In the genomic region with DNA sequence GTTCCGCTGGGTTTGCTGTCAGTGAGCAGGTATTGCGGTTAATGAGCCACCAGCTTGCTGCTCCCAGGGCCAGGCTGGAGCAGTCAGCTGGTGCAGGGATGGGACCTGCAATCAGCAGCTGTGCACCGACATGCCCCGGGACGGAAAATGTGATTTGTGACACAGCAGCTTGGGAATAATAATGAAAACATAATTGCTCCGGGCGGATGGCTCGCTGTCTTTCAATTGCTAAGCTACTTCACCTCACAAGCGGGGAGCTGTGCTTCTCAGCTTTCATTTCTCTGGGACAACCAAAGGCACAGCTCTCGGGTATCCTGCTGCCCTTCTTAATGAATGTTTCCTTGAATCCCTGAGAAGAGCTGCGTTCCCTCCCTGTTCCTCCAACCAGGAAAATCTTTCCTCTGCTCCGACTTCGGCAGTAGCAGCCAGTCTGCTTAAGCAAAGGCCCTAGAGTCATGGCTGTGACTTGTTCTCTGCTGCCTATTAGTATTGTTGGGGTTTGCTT, we compare ENCODE assay signal across 8 mouse cellular contexts.
DNase-seq lines count a peak whose midpoint lies in the region; ATAC-seq lines count a peak whose summit lies in the region.

No protein-coding gene starts in this region.

- H3K4me2 ChIP-seq in forebrain, embryonic 12.5 days, result peak overlapping the region; percentile 65
- peak overlapping the region; percentile 66 for H3K4me2 ChIP-seq in lung, embryonic 15.5 days

- H3K4me3 ChIP-seq in forebrain, embryonic 12.5 days (replicated peaks), result peak overlapping the region; percentile 40
- H3K4me3 ChIP-seq in hindbrain, embryonic 10.5 days, result peak overlapping the region; percentile 48
- peak overlapping the region; percentile 41 for H3K4me3 ChIP-seq in lung, embryonic 15.5 days

- ATAC-seq in forebrain, embryonic 12.5 days (ENCODE audit: low FRiP score), result peak; percentile 88
- no peak for ATAC-seq in lung, embryonic 15.5 days (ENCODE audit: borderline replicate concordance, extremely low read depth, low FRiP score, low TSS enrichment)

- no peaks in the 10 kb centered on the region for H3K36me3 ChIP-seq in forebrain, embryonic 12.5 days (replicated peaks)
- H3K36me3 ChIP-seq in hindbrain, embryonic 10.5 days, result no peaks in the 10 kb centered on the region
- H3K36me3 ChIP-seq in lung, embryonic 15.5 days, result no peaks in the 10 kb centered on the region

- peaks cover 4% of the 10 kb centered on the region; the same call in 1 of the 2 replicates for H3K27me3 ChIP-seq in forebrain, embryonic 12.5 days
- H3K27me3 ChIP-seq in hindbrain, embryonic 10.5 days (ENCODE audit: insufficient read depth, poor library complexity, severe bottlenecking), result no peaks in the 10 kb centered on the region; the same call in 1 of the 2 replicates
- H3K27me3 ChIP-seq in lung, embryonic 15.5 days, result no peaks in the 10 kb centered on the region

- DNase-seq in CD4-positive helper T cell, adult 2 months (ENCODE audit: low read depth, low spot score), result peak; percentile 2
- peak; percentile 44 for DNase-seq in adrenal gland, postnatal 25 days
- peak; percentile 57 for DNase-seq in hindbrain, embryonic 10.5 days (ENCODE audit: low spot score)
- DNase-seq in layer of hippocampus, adult 9-10 months (ENCODE audit: low spot score), result peak; percentile 11
- peak; percentile 47 to 61 for DNase-seq in right cerebral cortex, adult 2 months (ENCODE audit: low spot score in 2 of 2)
- no peak for DNase-seq in T-cell, adult 2 months (ENCODE audit: low spot score)

- H3K9ac ChIP-seq in forebrain, embryonic 12.5 days, result 0 out of 2 replicates have a peak overlapping the region, but pooled peaks have one; percentile 38
- peak overlapping the region; percentile 39 for H3K9ac ChIP-seq in lung, embryonic 15.5 days

- WGBS in forebrain, embryonic 12.5 days, result 7% methylated on average over 13 of the region's 13 CpGs
- 23% methylated on average over 13 of the region's 13 CpGs for WGBS in hindbrain, embryonic 10.5 days
- 25% methylated on average over 13 of the region's 13 CpGs for WGBS in lung, embryonic 15.5 days

- peaks cover 5% of the 10 kb centered on the region; the same call in 1 of the 2 replicates for H3K4me1 ChIP-seq in forebrain, embryonic 12.5 days
- H3K4me1 ChIP-seq in hindbrain, embryonic 10.5 days (replicated peaks), result peaks cover 8% of the 10 kb centered on the region
- 0 out of 2 replicates have a peak, but pooled peaks cover 14% of the 10 kb centered on the region for H3K4me1 ChIP-seq in lung, embryonic 15.5 days

- H3K27ac ChIP-seq in forebrain, embryonic 12.5 days, result peak overlapping the region; percentile 68
- H3K27ac ChIP-seq in hindbrain, embryonic 10.5 days, result peak overlapping the region; percentile 79
- peak overlapping the region; percentile 25; the same call in 1 of the 2 replicates for H3K27ac ChIP-seq in lung, embryonic 15.5 days

- H3K9me3 ChIP-seq in forebrain, embryonic 12.5 days, result no peaks in the 10 kb centered on the region
- H3K9me3 ChIP-seq in hindbrain, embryonic 10.5 days, result no peaks in the 10 kb centered on the region
- H3K9me3 ChIP-seq in lung, embryonic 15.5 days, result no peaks in the 10 kb centered on the region

Comparison
In these comparisons a context has a peak if more than half of its experiments do, and no peak if none do; other contexts are left out.
1. H3K27ac ChIP-seq: peak in every context shown above with its lines; median percentile 79 in hindbrain, embryonic 10.5 days; 68 in forebrain, embryonic 12.5 days; 25 in lung, embryonic 15.5 days.